Mouse (Mus musculus) cerebral cortex, adult 2 months (tissue): ENCODE data around the gene Rtn1.

Experiments used
- WGBS: fragments of 180-500 bp; shearing (Covaris S2); methylation state at CpG from one replicate; pipeline ENCODE4 v1.1.7; 2018; 5-methylcytosine and 5-hydroxymethylcytosine counted together

Rtn1 gene

DNA sequence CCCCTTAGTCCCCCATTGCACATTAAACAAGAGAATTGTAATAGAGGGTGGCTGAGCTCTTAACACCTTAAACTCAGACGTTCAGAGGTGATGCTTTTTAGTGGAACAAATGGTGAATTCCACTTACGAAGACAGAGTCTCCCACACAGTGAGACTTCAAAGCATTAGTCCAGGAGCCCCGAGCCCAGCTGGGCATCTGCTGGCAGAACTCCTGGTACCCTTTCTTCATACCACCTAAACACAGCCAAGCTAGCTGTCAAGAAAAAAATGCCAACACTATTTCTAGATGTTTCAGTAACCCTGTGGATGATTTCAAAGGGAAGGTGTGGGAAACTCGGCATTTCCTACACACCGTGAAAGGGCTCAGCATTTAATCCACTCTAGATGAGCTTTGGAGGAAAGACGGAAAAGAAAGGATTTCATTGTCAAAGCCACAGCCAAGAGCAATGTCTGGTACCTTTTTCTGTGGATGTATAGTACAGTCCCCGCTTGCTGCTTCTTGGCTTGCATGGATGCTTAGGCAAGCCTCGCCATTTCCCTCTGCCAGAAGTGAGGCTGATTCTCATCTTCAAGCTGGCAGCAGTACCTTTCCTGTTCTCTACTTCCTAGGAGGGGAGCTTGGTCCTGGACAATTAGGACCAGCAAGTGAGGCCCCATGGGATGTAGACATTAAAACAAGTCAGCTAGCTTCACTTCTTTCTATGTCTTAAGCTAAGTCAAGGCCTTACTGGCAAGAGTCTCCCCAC is 179.2 kb downstream of the Rtn1 start:
- 26% methylated on average over 8 of the region's 8 CpGs for WGBS

GRCm38 (mm10) chr12:72227731-72228130 is 181.1 kb downstream of the Rtn1 start:
- 60% methylated on average over 6 of the region's 6 CpGs for WGBS

DNA sequence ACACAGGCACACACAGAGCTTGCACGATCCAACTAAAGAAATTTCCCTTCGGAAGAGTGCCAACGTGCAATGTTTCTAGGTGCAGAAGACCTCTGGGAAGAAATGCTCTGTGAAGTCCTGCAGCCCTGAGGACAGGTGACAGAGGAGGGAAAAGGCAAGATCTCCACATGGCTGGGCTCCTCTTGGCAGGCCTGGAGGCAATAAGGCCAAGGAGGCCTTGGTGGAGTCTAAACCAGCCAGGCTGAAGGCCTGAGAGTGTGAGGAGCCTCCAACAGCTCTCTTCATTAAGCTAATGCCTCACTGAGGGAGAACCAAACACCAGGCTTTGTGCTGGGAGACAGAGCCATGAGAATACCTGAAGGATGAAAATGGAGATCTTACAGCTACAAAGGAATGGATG is 183.5 kb downstream of the Rtn1 start:
- WGBS: 38% methylated on average over 3 of the region's 3 CpGs

DNA sequence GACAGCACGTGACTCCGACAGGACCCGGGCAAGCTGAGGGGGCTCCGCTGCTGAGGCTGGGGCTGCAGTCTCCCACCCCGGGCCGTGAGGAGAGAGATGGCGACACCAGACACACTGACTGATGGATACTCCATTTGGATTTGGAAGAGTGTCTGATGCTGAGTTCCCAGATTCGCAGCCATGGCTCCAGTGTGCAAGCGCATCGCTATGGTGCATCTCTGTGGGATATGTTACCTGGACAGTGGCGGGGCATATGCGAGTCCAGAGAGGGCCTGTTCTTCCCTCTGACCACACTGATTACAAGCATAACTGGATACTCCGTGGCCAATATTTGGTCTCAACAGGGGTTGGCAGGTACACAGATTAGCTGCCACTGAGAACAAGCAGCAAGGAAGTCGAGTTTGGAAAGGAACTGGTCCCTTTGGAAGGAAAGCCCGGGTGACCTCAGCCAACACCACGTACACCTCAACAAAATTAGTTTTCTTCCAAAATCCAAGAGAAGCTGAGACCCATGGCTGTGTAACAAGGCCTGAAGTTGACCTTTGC is 185.2 kb downstream of the Rtn1 start:
- 90% methylated on average over 16 of the region's 16 CpGs for WGBS

- WGBS: 24% methylated on average over 5 of the region's 5 CpGs
These were observed 195.3 kb downstream of the Rtn1 start for GRCm38 (mm10) chr12:72213554-72213953.

DNA sequence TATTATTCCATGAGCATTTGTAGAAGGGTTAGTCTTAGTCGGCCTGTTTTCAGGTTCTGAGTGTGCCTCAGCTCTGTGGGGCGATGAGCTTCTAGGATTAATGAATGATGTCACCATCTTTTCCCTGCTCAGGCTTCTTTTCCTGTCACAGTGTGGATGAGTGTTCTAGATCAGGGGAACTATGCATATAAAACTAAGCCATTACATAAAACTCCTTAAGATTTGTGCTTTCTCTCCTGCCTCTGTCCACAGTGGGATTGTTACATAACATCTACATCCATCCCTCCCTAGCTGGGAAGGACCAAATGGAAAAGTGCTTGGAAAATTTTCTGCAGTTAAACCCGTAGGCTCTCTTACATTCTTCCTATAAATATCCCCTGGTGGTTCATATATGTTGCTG is 208.0 kb downstream of the Rtn1 start:
- WGBS: 53% methylated on average over 3 of the region's 3 CpGs

GRCm38 (mm10) chr12:72197925-72198486 is 210.8 kb downstream of the Rtn1 start:
- 56% methylated on average over 18 of the region's 18 CpGs for WGBS

DNA sequence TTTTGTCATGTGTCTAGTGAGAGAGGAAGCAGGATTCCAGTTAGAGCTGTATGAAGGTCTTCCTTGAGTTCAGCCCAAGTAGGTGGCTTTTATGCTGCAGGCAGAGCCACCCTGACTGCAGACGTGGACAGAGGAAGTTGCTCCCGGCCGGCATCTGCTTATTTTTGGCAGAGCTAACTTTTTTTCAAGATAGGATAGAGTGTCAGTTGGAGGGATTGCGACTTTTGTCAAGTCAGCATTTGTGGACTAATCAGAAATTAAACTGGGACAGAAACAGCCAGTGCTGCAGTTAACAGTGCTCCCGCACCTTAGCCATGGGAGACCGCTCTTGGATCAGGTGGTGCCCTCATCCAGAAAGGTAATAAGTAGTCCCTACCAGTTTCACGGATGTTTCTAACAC is 211.4 kb downstream of the Rtn1 start:
- WGBS: 59% methylated on average over 7 of the region's 7 CpGs

GRCm38 (mm10) chr12:72184929-72185328 is 223.9 kb downstream of the Rtn1 start, which contains the start of gene Ccdc175:
TSS of gene Ccdc175 (minus strand) at chr12:72185029.
- WGBS: 86% methylated on average over 12 of the region's 12 CpGs

DNA sequence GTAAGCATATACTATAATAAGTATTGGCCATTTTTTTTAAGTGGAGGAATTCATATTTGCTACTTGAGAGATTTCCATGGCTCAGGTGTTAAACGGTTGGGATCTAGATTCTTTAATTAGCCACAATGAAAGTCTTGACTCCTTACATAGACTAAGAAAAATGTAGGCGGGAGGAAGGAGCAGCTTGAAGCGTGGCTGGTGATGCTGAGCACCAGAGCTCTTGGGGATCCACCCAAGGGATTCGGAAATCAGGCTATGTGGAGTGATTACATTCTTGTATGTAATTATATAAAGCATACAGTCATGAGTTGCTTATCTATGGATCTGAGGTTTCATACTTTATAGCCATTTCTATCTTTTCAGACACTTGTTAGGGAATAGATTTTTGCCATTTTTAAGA is 229.3 kb downstream of the Rtn1 start:
- 55% methylated on average over 4 of the region's 4 CpGs for WGBS

DNA sequence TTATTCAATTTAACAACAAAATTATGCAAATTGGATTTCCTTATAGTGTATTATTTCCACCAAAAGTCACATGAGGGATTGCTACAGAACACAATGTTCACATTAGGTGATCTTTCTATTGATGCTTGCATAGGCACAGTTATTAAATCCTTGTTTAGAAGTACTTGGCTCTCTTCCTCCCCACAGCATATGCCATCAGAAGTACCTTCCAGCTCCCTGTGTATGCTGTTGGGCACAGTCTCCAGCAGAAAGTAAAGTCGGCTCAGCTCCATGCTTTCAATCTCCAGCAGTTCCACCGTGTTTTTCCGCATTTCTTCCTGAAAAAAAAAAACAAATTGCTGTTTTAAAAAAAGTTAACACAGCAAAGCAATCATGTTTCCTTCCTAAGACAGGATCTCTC is 230.5 kb downstream of the Rtn1 start:
- 41% methylated on average over 3 of the region's 3 CpGs for WGBS
